Mouse (Mus musculus): ENCODE measurements at regions not wholly inside any gene's neighbourhood (a gene's known extent, or its start where the extent isn't known, plus 50 kb on each side); places are given as distances from the start of the nearest gene placed in this dataset.

GRCm38 (mm10) chr2:117010001-117010400 is 111.2 kb upstream of the Spred1 start:
- no peaks in the 10 kb centered on the region for H3K36me3 ChIP-seq
- H3K27me3 ChIP-seq: no peaks in the 10 kb centered on the region
- H3K4me3 ChIP-seq: no peak overlapping the region
- H3K4me1 ChIP-seq: no peaks in the 10 kb centered on the region
- no peak overlapping the region for H3K9ac ChIP-seq
- no peak overlapping the region for H3K4me2 ChIP-seq (replicated peaks)
- H3K27ac ChIP-seq: no peak overlapping the region
- WGBS: 80% methylated on average over 6 of the region's 6 CpGs
- no peak for ATAC-seq (ENCODE audit: low FRiP score, low read depth)
- H3K9me3 ChIP-seq: no peaks in the 10 kb centered on the region

GRCm38 (mm10) chr2:117010942-117011341 is 110.2 kb upstream of the Spred1 start:
- H3K36me3 ChIP-seq: no peaks in the 10 kb centered on the region
- no peaks in the 10 kb centered on the region for H3K4me1 ChIP-seq
- no peak overlapping the region for H3K27ac ChIP-seq
- no peak overlapping the region for H3K4me3 ChIP-seq
- no peak overlapping the region for H3K9ac ChIP-seq
- H3K9me3 ChIP-seq: no peaks in the 10 kb centered on the region
- ATAC-seq (ENCODE audit: low FRiP score, low read depth): no peak
- H3K27me3 ChIP-seq: no peaks in the 10 kb centered on the region
- no peak overlapping the region for H3K4me2 ChIP-seq (replicated peaks)

GRCm38 (mm10) chr2:117017921-117018651 is 103.1 kb upstream of the Spred1 start:
- peak; percentile 50 for ATAC-seq (ENCODE audit: low FRiP score, low read depth)
- no peaks in the 10 kb centered on the region for H3K27me3 ChIP-seq
- no peak overlapping the region for H3K4me3 ChIP-seq
- WGBS: 52% methylated on average over 12 of the region's 12 CpGs
- H3K9ac ChIP-seq: no peak overlapping the region
- no peak overlapping the region for H3K4me2 ChIP-seq (replicated peaks)
- no peaks in the 10 kb centered on the region for H3K9me3 ChIP-seq
- peaks cover 19% of the 10 kb centered on the region for H3K4me1 ChIP-seq
- H3K27ac ChIP-seq: peak overlapping the region; percentile 63; the same call in 1 of the 2 replicates
- no peaks in the 10 kb centered on the region for H3K36me3 ChIP-seq

GRCm38 (mm10) chr2:117018917-117019538 is 102.1 kb upstream of the Spred1 start:
- peaks cover 19% of the 10 kb centered on the region for H3K4me1 ChIP-seq
- H3K4me2 ChIP-seq (replicated peaks): no peak overlapping the region
- H3K27me3 ChIP-seq: no peaks in the 10 kb centered on the region
- peak; percentile 71 for ATAC-seq (ENCODE audit: low FRiP score, low read depth)
- no peaks in the 10 kb centered on the region for H3K9me3 ChIP-seq
- H3K9ac ChIP-seq: no peak overlapping the region
- peak overlapping the region; percentile 63 for H3K27ac ChIP-seq
- H3K4me3 ChIP-seq: no peak overlapping the region
- WGBS: 9% methylated on average over 6 of the region's 6 CpGs
- no peaks in the 10 kb centered on the region for H3K36me3 ChIP-seq

- Histone ChIP-seq H3K27ac (peak overlapping the region; percentile 48; the same call in 1 of the 2 replicates), H3K9ac (no peak overlapping the region), H3K4me1 (peaks cover 19% of the 10 kb centered on the region), H3K4me2 (replicated peaks) (no peak overlapping the region), H3K36me3 (no peaks in the 10 kb centered on the region), H3K27me3 (no peaks in the 10 kb centered on the region), H3K4me3 (no peak overlapping the region), H3K9me3 (no peaks in the 10 kb centered on the region)
- 67% methylated on average over 1 of the region's 1 CpGs for WGBS
- ATAC-seq (ENCODE audit: low FRiP score, low read depth): peak; percentile 16; the same call in 1 of the 2 replicates
These were observed 101.6 kb upstream of the Spred1 start for GRCm38 (mm10) chr2:117019552-117019951.

GRCm38 (mm10) chr2:117021787-117022186 is 99.4 kb upstream of the Spred1 start:
- Histone ChIP-seq H3K9ac (no peak overlapping the region), H3K4me3 (no peak overlapping the region), H3K27ac (no peak overlapping the region), H3K9me3 (no peaks in the 10 kb centered on the region), H3K4me2 (replicated peaks) (no peak overlapping the region), H3K4me1 (peaks cover 19% of the 10 kb centered on the region), H3K36me3 (no peaks in the 10 kb centered on the region), H3K27me3 (no peaks in the 10 kb centered on the region)
- 43% methylated on average over 6 of the region's 6 CpGs for WGBS
- ATAC-seq (ENCODE audit: low FRiP score, low read depth): no peak

GRCm38 (mm10) chr2:117023436-117023835 is 97.7 kb upstream of the Spred1 start:
- no peak overlapping the region for H3K4me3 ChIP-seq
- H3K4me1 ChIP-seq: peaks cover 12% of the 10 kb centered on the region
- no peak overlapping the region for H3K4me2 ChIP-seq (replicated peaks)
- H3K9ac ChIP-seq: no peak overlapping the region
- H3K27ac ChIP-seq: no peak overlapping the region
- ATAC-seq (ENCODE audit: low FRiP score, low read depth): no peak
- H3K9me3 ChIP-seq: no peaks in the 10 kb centered on the region
- no peaks in the 10 kb centered on the region for H3K27me3 ChIP-seq
- H3K36me3 ChIP-seq: no peaks in the 10 kb centered on the region
- 91% methylated on average over 1 of the region's 1 CpGs for WGBS

- Histone ChIP-seq H3K4me1 (no peaks in the 10 kb centered on the region), H3K9ac (no peak overlapping the region), H3K4me2 (replicated peaks) (no peak overlapping the region), H3K9me3 (no peaks in the 10 kb centered on the region), H3K36me3 (no peaks in the 10 kb centered on the region), H3K27ac (no peak overlapping the region), H3K4me3 (no peak overlapping the region), H3K27me3 (no peaks in the 10 kb centered on the region)
- ATAC-seq (ENCODE audit: low FRiP score, low read depth): no peak
- WGBS: 74% methylated on average over 4 of the region's 4 CpGs
These were observed 94.1 kb upstream of the Spred1 start for GRCm38 (mm10) chr2:117027071-117027470.

GRCm38 (mm10) chr2:117028771-117029170 is 92.4 kb upstream of the Spred1 start:
- no peak for ATAC-seq (ENCODE audit: low FRiP score, low read depth)
- Histone ChIP-seq H3K4me3 (no peak overlapping the region), H3K9ac (no peak overlapping the region), H3K4me1 (no peaks in the 10 kb centered on the region), H3K4me2 (replicated peaks) (no peak overlapping the region), H3K36me3 (no peaks in the 10 kb centered on the region), H3K27ac (no peak overlapping the region), H3K27me3 (no peaks in the 10 kb centered on the region), H3K9me3 (no peaks in the 10 kb centered on the region)
- 66% methylated on average over 6 of the region's 6 CpGs for WGBS

GRCm38 (mm10) chr2:117036197-117036872 is 84.8 kb upstream of the Spred1 start:
- Histone ChIP-seq H3K27me3 (no peaks in the 10 kb centered on the region), H3K36me3 (no peaks in the 10 kb centered on the region), H3K4me3 (no peak overlapping the region), H3K9ac (no peak overlapping the region), H3K27ac (no peak overlapping the region), H3K4me2 (replicated peaks) (no peak overlapping the region), H3K9me3 (no peaks in the 10 kb centered on the region), H3K4me1 (0 out of 2 replicates have a peak, but pooled peaks cover 3% of the 10 kb centered on the region)
- WGBS: 66% methylated on average over 8 of the region's 8 CpGs
- no peak for ATAC-seq (ENCODE audit: low FRiP score, low read depth)

- Histone ChIP-seq H3K9ac (no peak overlapping the region), H3K4me2 (replicated peaks) (no peak overlapping the region), H3K27me3 (no peaks in the 10 kb centered on the region), H3K9me3 (no peaks in the 10 kb centered on the region), H3K4me3 (no peak overlapping the region), H3K27ac (no peak overlapping the region), H3K36me3 (no peaks in the 10 kb centered on the region), H3K4me1 (peaks cover 8% of the 10 kb centered on the region; the same call in 1 of the 2 replicates)
- WGBS: 57% methylated on average over 3 of the region's 3 CpGs
- no peak for ATAC-seq (ENCODE audit: low FRiP score, low read depth)
These were observed 81.0 kb upstream of the Spred1 start for GRCm38 (mm10) chr2:117040211-117040610.

- Histone ChIP-seq H3K9me3 (no peaks in the 10 kb centered on the region), H3K9ac (no peak overlapping the region), H3K27me3 (no peaks in the 10 kb centered on the region), H3K36me3 (no peaks in the 10 kb centered on the region), H3K4me1 (peaks cover 13% of the 10 kb centered on the region), H3K4me2 (replicated peaks) (no peak overlapping the region), H3K4me3 (no peak overlapping the region), H3K27ac (no peak overlapping the region)
- ATAC-seq (ENCODE audit: low FRiP score, low read depth): no peak
- WGBS: 34% methylated on average over 7 of the region's 7 CpGs
These were observed 77.3 kb upstream of the Spred1 start for GRCm38 (mm10) chr2:117043831-117044230.

Data from limb, embryonic 13.5 days (tissue).